Mouse (Mus musculus) ES-E14 (cell line): Measurements from ENCODE around the gene Cd5l. TPM values are rescaled to one million over a fixed set of nuclear protein-coding genes. Genes with fewer than 3 reads are reported as not detected.

Source experiments
- DNase-seq: peaks from one replicate; pipeline ENCODE4 v3.0.0-alpha.2; 2013; ENCODE audit warnings: low read depth, low spot score
- H3K27ac ChIP-seq: 2 replicates; pipeline ENCODE4 v1.5.1; 2012; ENCODE audit warnings: low read depth, mild to moderate bottlenecking, low read length, moderate library complexity, mixed read lengths; ENCODE audit not compliant: poor library complexity, insufficient read depth, severe bottlenecking
- H3K36me3 ChIP-seq: 2 replicates; pipeline ENCODE4 v1.6.1; 2012; ENCODE audit warnings: mild to moderate bottlenecking, low read length, moderate library complexity, mixed read lengths; ENCODE audit not compliant: control insufficient read depth, poor library complexity, insufficient read depth, severe bottlenecking
- H3K4me1 ChIP-seq, 2 experiments: fragments of 150-350 bp in 1 of 2; sonication (generic) in 1 of 2; 2 replicates each; pipeline ENCODE4 v1.6.1; 2012; ENCODE audit warnings: low read length in 2 of 2, mild to moderate bottlenecking in 1 of 2, mixed read lengths in 1 of 2; ENCODE audit not compliant: control insufficient read depth in 2 of 2, insufficient read depth in 2 of 2, poor library complexity in 1 of 2
- H3K4me3 ChIP-seq, 2 experiments: fragments of 150-350 bp in 1 of 2; sonication (generic) in 1 of 2; 2 replicates each; pipeline ENCODE4 v1.5.1; 2012; ENCODE audit warnings: low read length in 2 of 2, low read depth in 1 of 2, mild to moderate bottlenecking in 1 of 2, mixed read lengths in 1 of 2; ENCODE audit not compliant: insufficient read depth in 1 of 2, poor library complexity in 1 of 2, severe bottlenecking in 1 of 2
- H3K9ac ChIP-seq: 2 replicates; pipeline ENCODE4 v1.6.1; 2012; ENCODE audit warnings: low read depth, mild to moderate bottlenecking, low read length, mixed read lengths; ENCODE audit not compliant: poor library complexity, insufficient read depth, severe bottlenecking
- H3K9me3 ChIP-seq: fragments of 150-350 bp; sonication (generic); 2 replicates; pipeline ENCODE4 v1.6.1; 2012; ENCODE audit warnings: low read depth, mild to moderate bottlenecking, low read length; ENCODE audit not compliant: control insufficient read depth, insufficient read depth
- CHD2 ChIP-seq: IDR thresholded peaks from 2 replicates; pipeline ENCODE4 v1.6.1; 2014; ENCODE audit warnings: mild to moderate bottlenecking, low read depth, low read length, inconsistent platforms
- HCFC1 ChIP-seq: IDR thresholded peaks from 2 replicates; pipeline ENCODE4 v1.6.1; 2012; ENCODE audit warnings: low read length, inconsistent platforms, borderline replicate concordance; ENCODE audit not compliant: insufficient read depth
- MAFK ChIP-seq: IDR thresholded peaks from 2 replicates; pipeline ENCODE4 v1.6.1; 2014; ENCODE audit warnings: mild to moderate bottlenecking, low read depth, low read length, inconsistent platforms; ENCODE audit not compliant: insufficient read depth
- ZC3H11A ChIP-seq: IDR thresholded peaks from 2 replicates; pipeline ENCODE4 v1.6.1; 2012; ENCODE audit warnings: low read depth, mild to moderate bottlenecking, inconsistent platforms, low read length, borderline replicate concordance
- ZNF384 ChIP-seq: IDR thresholded peaks from 2 replicates; pipeline ENCODE4 v1.6.1; 2012; ENCODE audit warnings: low read depth, low read length, inconsistent platforms
- in situ Hi-C, 2 experiments: fragments of 600-800 bp; cut with MboI; formaldehyde crosslinking; loops; one replicate each; pipeline ENCODE4 v1.15.1; 2025; ENCODE audit warnings: low sequenced_read_pairs in 2 of 2, inconsistent platforms in 1 of 2; ENCODE audit not compliant: unreplicated experiment in 2 of 2
- total RNA-seq: library from RNA; depleted of rRNA; stranded (reverse); fragments of 300-350 nt; gene quantifications from 2 replicates; pipeline ENCODE4 v1.2.3, GENCODE M21; 2012

Gene Cd5l
- total RNA-seq, 1 experiment: not detected

DNA sequence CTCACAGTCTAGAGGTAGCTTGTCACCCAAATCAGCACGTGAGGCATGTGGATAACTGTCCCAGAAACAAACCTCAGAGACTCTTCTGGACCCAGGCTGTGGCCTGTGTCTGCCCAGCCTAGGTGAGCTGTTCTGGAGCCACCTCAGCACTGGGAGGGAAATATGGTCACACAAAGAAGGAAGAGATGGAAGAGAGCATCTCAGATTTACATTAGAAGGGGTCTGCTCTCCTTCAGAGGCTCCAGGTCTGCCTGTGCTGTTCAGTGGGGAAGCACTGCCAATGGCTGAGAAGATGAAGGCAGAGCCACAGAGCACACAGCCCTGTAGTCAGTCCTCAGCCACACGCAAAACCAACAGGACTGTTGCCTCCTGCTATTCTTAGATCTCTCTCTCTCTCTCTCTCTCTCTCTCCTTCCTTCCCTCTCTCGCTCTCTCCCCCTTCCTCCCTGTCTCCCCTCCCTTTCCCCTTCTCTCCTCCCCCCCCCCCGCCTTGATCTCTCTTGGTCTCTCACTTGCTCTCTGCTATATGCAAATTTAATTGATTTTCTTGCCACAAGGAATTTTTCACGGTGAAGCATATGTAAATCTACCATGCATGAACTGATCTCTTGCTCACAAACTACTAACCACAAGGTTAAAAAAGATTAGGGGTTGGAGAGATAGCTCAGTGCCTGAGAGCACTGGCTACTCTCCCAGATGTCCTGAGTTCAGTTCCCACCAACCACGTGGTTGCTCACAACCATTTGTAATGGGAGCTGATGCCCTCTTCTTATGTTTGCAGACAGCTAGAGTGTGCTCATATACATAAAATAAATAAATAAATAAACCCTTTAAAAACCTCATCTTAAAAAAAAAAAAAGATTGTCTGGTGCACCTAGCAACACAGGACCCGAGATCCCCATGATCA lies 24.4 kb downstream of the Cd5l start:
- Histone ChIP-seq H3K36me3 (no peaks in the 10 kb centered on the region), H3K9me3 (no peaks in the 10 kb centered on the region), H3K27ac (no peak overlapping the region), H3K4me1 (peaks cover 2 to 7% of the 10 kb centered on the region in 2 experiments; a peak in 2 of 4 replicates), H3K9ac (no peak overlapping the region), H3K4me3 (no peak overlapping the region)
- no peak for TF ChIP-seq ZC3H11A
- TF ChIP-seq CHD2: no peak
- no peak for TF ChIP-seq HCFC1
- no peak for TF ChIP-seq MAFK
- no peak for TF ChIP-seq ZNF384
- DNase-seq: no peak
- in situ Hi-C loops: no loop called here

DNA sequence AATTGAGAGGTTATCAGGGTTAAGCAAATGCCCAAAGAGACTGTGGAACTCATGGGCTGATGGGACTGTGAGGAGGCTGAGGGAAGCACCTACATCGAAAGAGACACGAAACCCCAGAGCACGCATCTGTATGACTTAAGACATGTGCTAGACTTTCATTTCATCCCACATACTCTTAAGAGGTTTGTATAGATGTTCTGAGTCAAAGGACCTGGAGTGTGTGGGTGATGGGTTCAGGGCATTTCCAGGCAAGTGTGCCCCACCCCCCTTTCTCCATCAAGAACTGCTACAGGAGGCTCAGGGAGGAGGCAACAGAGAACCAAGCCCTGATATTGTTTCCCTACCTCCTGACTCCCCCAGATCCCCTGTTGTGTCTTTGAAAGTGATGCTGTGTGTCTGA lies 25.6 kb downstream of the Cd5l start:
- no peak for DNase-seq
- Histone ChIP-seq H3K9ac (no peak overlapping the region), H3K4me3 (no peak overlapping the region), H3K36me3 (no peaks in the 10 kb centered on the region), H3K27ac (no peak overlapping the region), H3K4me1 (no peaks in the 10 kb centered on the region), H3K9me3 (no peaks in the 10 kb centered on the region)
- TF ChIP-seq CHD2: no peak
- TF ChIP-seq HCFC1: no peak
- TF ChIP-seq ZC3H11A: no peak
- no peak for TF ChIP-seq MAFK
- no peak for TF ChIP-seq ZNF384
- in situ Hi-C loops: no loop called here

DNA sequence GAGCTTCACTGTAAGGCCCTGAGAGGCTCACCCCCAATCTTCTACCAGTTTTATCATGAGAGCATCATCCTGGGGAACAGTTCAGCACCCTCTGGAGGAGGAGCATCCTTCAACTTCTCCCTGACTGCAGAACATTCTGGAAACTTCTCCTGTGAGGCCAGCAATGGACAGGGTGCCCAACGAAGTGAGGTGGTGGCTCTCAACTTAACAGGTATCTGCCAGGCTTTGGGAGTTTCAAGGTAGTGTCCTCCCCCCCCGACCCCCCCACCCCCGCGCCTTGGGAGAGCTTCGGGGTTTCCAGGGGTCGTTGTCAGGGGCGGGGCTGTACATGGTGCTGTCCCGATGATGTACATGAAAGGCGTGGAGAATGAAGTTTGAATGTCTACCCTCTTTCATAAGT lies 27.4 kb downstream of the Cd5l start:
- no peaks in the 10 kb centered on the region for H3K9me3 ChIP-seq
- no peak for TF ChIP-seq HCFC1
- no peak for TF ChIP-seq ZC3H11A
- no peak for TF ChIP-seq ZNF384
- no peak for TF ChIP-seq MAFK
- no peak for TF ChIP-seq CHD2
- in situ Hi-C loops: no loop called here
- no peaks in the 10 kb centered on the region for H3K4me1 ChIP-seq
- no peak overlapping the region for H3K9ac ChIP-seq
- H3K27ac ChIP-seq: no peak overlapping the region
- no peak overlapping the region for H3K4me3 ChIP-seq
- H3K36me3 ChIP-seq: no peaks in the 10 kb centered on the region
- no peak for DNase-seq

DNA sequence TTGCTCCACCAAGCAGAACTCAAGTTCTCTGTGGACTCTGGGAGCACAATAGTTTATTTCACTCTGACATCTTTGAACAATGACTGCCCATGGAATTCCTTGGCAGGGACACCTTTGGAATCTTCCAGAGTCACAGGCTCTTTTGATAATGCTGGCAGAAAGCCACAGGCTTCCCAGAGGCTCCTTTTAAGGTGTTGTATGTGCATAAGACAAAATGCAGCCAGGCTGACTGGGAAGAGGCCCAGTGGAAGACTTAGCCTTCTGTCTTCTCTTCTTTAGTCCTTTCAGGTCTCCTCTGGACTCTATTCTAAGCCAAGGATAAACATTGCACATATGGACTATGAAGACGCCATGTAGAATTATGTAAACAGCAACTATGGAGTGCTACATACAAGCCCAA lies 33.3 kb downstream of the Cd5l start:
- Histone ChIP-seq H3K4me3 (no peak overlapping the region), H3K36me3 (no peaks in the 10 kb centered on the region), H3K9me3 (no peaks in the 10 kb centered on the region), H3K4me1 (no peaks in the 10 kb centered on the region), H3K9ac (no peak overlapping the region), H3K27ac (no peak overlapping the region)
- in situ Hi-C loops: no loop called here
- TF ChIP-seq MAFK (no peak), ZNF384 (no peak), ZC3H11A (no peak), HCFC1 (no peak), CHD2 (no peak)
- DNase-seq: no peak

DNA sequence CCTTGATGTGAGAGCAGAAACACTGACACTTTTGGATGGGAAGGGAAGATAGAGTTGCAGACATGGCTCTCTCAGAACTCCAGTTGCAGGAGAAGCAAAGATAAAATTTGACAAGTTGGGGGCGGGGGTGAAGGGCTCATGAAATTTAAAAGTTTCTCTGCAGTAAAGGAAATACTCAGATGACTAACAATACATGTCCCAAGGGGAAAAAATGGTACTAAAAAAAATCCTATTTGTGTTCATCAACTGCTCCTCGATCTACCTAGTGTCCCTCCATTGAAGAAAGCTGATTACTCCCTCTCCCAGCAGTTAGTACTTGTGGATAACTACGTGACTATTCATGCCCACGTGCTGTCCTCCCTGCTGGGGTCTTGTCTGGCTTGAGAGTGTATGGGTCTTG lies 41.1 kb downstream of the Cd5l start:
- in situ Hi-C loops: no loop called here
- no peak for TF ChIP-seq CHD2
- TF ChIP-seq ZNF384: no peak
- no peak for TF ChIP-seq MAFK
- TF ChIP-seq ZC3H11A: no peak
- no peak for TF ChIP-seq HCFC1
- DNase-seq: no peak
- Histone ChIP-seq H3K9me3 (no peaks in the 10 kb centered on the region), H3K27ac (no peak overlapping the region), H3K4me1 (no peaks in the 10 kb centered on the region), H3K36me3 (no peaks in the 10 kb centered on the region), H3K9ac (no peak overlapping the region), H3K4me3 (no peak overlapping the region)
